Mouse (Mus musculus): Measurements from ENCODE around the gene Atp11b. TPM values are rescaled to one million over a fixed set of nuclear protein-coding genes. Genes with fewer than 3 reads are reported as not detected.

Atp11b gene
- total and polyA plus RNA-seq, 2 experiments from 2014 or later, result 36.5 to 49.9 TPM

GRCm38 (mm10) chr3:35751724-35752123 lies 2.2 kb upstream of the Atp11b start:
- no peak overlapping the region for H3K4me3 ChIP-seq (ENCODE audit: low read depth, low read length)
- H3K4me1 ChIP-seq (ENCODE audit: insufficient read depth, low read length), result no peaks in the 10 kb centered on the region
- no peaks in the 10 kb centered on the region for H3K27me3 ChIP-seq (ENCODE audit: insufficient read depth, low read length)
- TF ChIP-seq CTCF (IDR thresholded peaks at IDR 0.05), result no peak
- WGBS, result 74% methylated on average over 2 of the region's 2 CpGs
- no peak overlapping the region for H3K27ac ChIP-seq (ENCODE audit: low read depth, low read length)
- H3K9ac ChIP-seq (replicated peaks; ENCODE audit: low read length, poor library complexity, severe bottlenecking), result no peak overlapping the region
- ATAC-seq (ENCODE audit: low FRiP score) (no peak), DNase-seq (ENCODE audit: low spot score) (no peak)
- H3K4me2 ChIP-seq (ENCODE audit: low read depth, low read length, poor library complexity, severe bottlenecking), result no peak overlapping the region
- no peaks in the 10 kb centered on the region for H3K36me3 ChIP-seq (ENCODE audit: insufficient read depth, low read length)
- H3K9me3 ChIP-seq (ENCODE audit: low read length), result no peaks in the 10 kb centered on the region

- WGBS, result 74% methylated on average over 4 of the region's 4 CpGs
- no peak for TF ChIP-seq CTCF (IDR thresholded peaks at IDR 0.05)
- Histone ChIP-seq H3K9me3 (ENCODE audit: low read length) (no peaks in the 10 kb centered on the region), H3K36me3 (ENCODE audit: insufficient read depth, low read length) (no peaks in the 10 kb centered on the region), H3K4me1 (ENCODE audit: insufficient read depth, low read length) (no peaks in the 10 kb centered on the region), H3K9ac (replicated peaks; ENCODE audit: low read length, poor library complexity, severe bottlenecking) (no peak overlapping the region), H3K27me3 (ENCODE audit: insufficient read depth, low read length) (no peaks in the 10 kb centered on the region), H3K4me2 (ENCODE audit: low read depth, low read length, poor library complexity, severe bottlenecking) (no peak overlapping the region), H3K27ac (ENCODE audit: low read depth, low read length) (no peak overlapping the region), H3K4me3 (ENCODE audit: low read depth, low read length) (no peak overlapping the region)
- ATAC-seq (ENCODE audit: low FRiP score) (no peak), DNase-seq (ENCODE audit: low spot score) (no peak)
Measured at GRCm38 (mm10) chr3:35762735-35763134, 8.8 kb downstream of the Atp11b start.

GRCm38 (mm10) chr3:35764637-35765617 lies 11.0 kb downstream of the Atp11b start:
- Histone ChIP-seq H3K27me3 (ENCODE audit: insufficient read depth, low read length) (no peaks in the 10 kb centered on the region), H3K4me2 (ENCODE audit: low read depth, low read length, poor library complexity, severe bottlenecking) (no peak overlapping the region), H3K27ac (ENCODE audit: low read depth, low read length) (no peak overlapping the region), H3K36me3 (ENCODE audit: insufficient read depth, low read length) (no peaks in the 10 kb centered on the region), H3K9ac (replicated peaks; ENCODE audit: low read length, poor library complexity, severe bottlenecking) (no peak overlapping the region), H3K4me3 (ENCODE audit: low read depth, low read length) (no peak overlapping the region), H3K4me1 (ENCODE audit: insufficient read depth, low read length) (no peaks in the 10 kb centered on the region), H3K9me3 (ENCODE audit: low read length) (no peaks in the 10 kb centered on the region)
- DNase-seq (ENCODE audit: low spot score) (no peak), ATAC-seq (ENCODE audit: low FRiP score) (no peak)
- 83% methylated on average over 7 of the region's 7 CpGs for WGBS
- no peak for TF ChIP-seq CTCF (IDR thresholded peaks at IDR 0.05)

GRCm38 (mm10) chr3:35779748-35780147 lies 25.8 kb downstream of the Atp11b start:
- no peak for ATAC-seq (ENCODE audit: low FRiP score)
- TF ChIP-seq CTCF (IDR thresholded peaks at IDR 0.05), result no peak
- no peak overlapping the region for H3K4me2 ChIP-seq (ENCODE audit: low read depth, low read length, poor library complexity, severe bottlenecking)

GRCm38 (mm10) chr3:35802040-35802439 lies 48.1 kb downstream of the Atp11b start:
- no peak for ATAC-seq (ENCODE audit: low FRiP score)
- no peak for DNase-seq (ENCODE audit: low spot score)
- WGBS, result 94% methylated on average over 2 of the region's 2 CpGs
- no peak for TF ChIP-seq CTCF (IDR thresholded peaks at IDR 0.05)
- Histone ChIP-seq H3K27me3 (ENCODE audit: insufficient read depth, low read length) (no peaks in the 10 kb centered on the region), H3K36me3 (ENCODE audit: insufficient read depth, low read length) (peaks cover 18% of the 10 kb centered on the region; the same call in 1 of the 2 replicates), H3K4me2 (ENCODE audit: low read depth, low read length, poor library complexity, severe bottlenecking) (no peak overlapping the region), H3K9me3 (ENCODE audit: low read length) (no peaks in the 10 kb centered on the region), H3K9ac (replicated peaks; ENCODE audit: low read length, poor library complexity, severe bottlenecking) (no peak overlapping the region), H3K27ac (ENCODE audit: low read depth, low read length) (no peak overlapping the region), H3K4me1 (ENCODE audit: insufficient read depth, low read length) (no peaks in the 10 kb centered on the region), H3K4me3 (ENCODE audit: low read depth, low read length) (no peak overlapping the region)

More at GRCm38 (mm10) chr3:35779748-35780147, 25.8 kb downstream of the Atp11b start:
- Histone ChIP-seq H3K4me3 (ENCODE audit: low read depth, low read length) (no peak overlapping the region), H3K9ac (replicated peaks; ENCODE audit: low read length, poor library complexity, severe bottlenecking) (no peak overlapping the region), H3K4me1 (ENCODE audit: insufficient read depth, low read length) (no peaks in the 10 kb centered on the region), H3K9me3 (ENCODE audit: low read length) (no peaks in the 10 kb centered on the region), H3K36me3 (ENCODE audit: insufficient read depth, low read length) (no peaks in the 10 kb centered on the region), H3K27me3 (ENCODE audit: insufficient read depth, low read length) (no peaks in the 10 kb centered on the region), H3K27ac (ENCODE audit: low read depth, low read length) (no peak overlapping the region)
- DNase-seq (ENCODE audit: low spot score), result no peak
- WGBS, result 88% methylated on average over 3 of the region's 3 CpGs

GRCm38 (mm10) chr3:35819887-35820286 lies 66.0 kb downstream of the Atp11b start:
- Histone ChIP-seq H3K9ac (replicated peaks; ENCODE audit: low read length, poor library complexity, severe bottlenecking) (no peak overlapping the region), H3K9me3 (ENCODE audit: low read length) (no peaks in the 10 kb centered on the region), H3K4me2 (ENCODE audit: low read depth, low read length, poor library complexity, severe bottlenecking) (no peak overlapping the region), H3K4me3 (ENCODE audit: low read depth, low read length) (no peak overlapping the region), H3K4me1 (ENCODE audit: insufficient read depth, low read length) (no peaks in the 10 kb centered on the region), H3K27ac (ENCODE audit: low read depth, low read length) (no peak overlapping the region), H3K27me3 (ENCODE audit: insufficient read depth, low read length) (no peaks in the 10 kb centered on the region), H3K36me3 (ENCODE audit: insufficient read depth, low read length) (no peaks in the 10 kb centered on the region; the same call in 1 of the 2 replicates)
- ATAC-seq (ENCODE audit: low FRiP score), result no peak
- no peak for DNase-seq (ENCODE audit: low spot score)
- no peak for TF ChIP-seq CTCF (IDR thresholded peaks at IDR 0.05)
- WGBS, result 96% methylated on average over 3 of the region's 3 CpGs
